Mouse (Mus musculus) E14TG2a.4 (cell line): Measurements from ENCODE around the gene Dzank1.

Experiments
- CTCF ChIP-seq: conservative IDR thresholded peaks from 2 replicates; pipeline ENCODE4 v1.5.1; 2014; ENCODE audit warnings: low read length
- POU5F1 ChIP-seq: IDR thresholded peaks from 2 replicates; pipeline ENCODE4 v1.6.1; 2014; ENCODE audit warnings: low read length, borderline replicate concordance

- TF ChIP-seq CTCF (no peak), POU5F1 (no peak)
Observed at GRCm38 (mm10) chr2:144422094-144422675, 105.0 kb downstream of the Dzank1 start.
